Mouse (Mus musculus): ENCODE data around the gene Slc26a6.

Gene Slc26a6

GRCm38 (mm10) chr9:108852976-108853375, at the start of gene Slc26a6:
Gene Slc26a6 (plus strand): TSS chr9:108853283.
- ATAC-seq (ENCODE audit: low TSS enrichment) = no peak

- ATAC-seq (ENCODE audit: low TSS enrichment) = no peak
Measured at GRCm38 (mm10) chr9:108805768-108806167, 47.3 kb upstream of the Slc26a6 start.

- ATAC-seq (ENCODE audit: low TSS enrichment) = no peak
Measured at GRCm38 (mm10) chr9:108806379-108806778, 46.7 kb upstream of the Slc26a6 start.

- ATAC-seq (ENCODE audit: low TSS enrichment) = no peak
Measured at GRCm38 (mm10) chr9:108806831-108807230, 46.3 kb upstream of the Slc26a6 start.

GRCm38 (mm10) chr9:108807674-108808073, 45.4 kb upstream of the Slc26a6 start:
- no peak for ATAC-seq (ENCODE audit: low TSS enrichment)

- ATAC-seq (ENCODE audit: low TSS enrichment) = peak; percentile 80
Measured at GRCm38 (mm10) chr9:108808163-108808665, 44.9 kb upstream of the Slc26a6 start, which contains the start of gene Nckipsd. Gene Nckipsd (plus strand): TSS chr9:108808368.

GRCm38 (mm10) chr9:108809188-108809587, 43.9 kb upstream of the Slc26a6 start:
- no peak for ATAC-seq (ENCODE audit: low TSS enrichment)

- ATAC-seq (ENCODE audit: low TSS enrichment) = no peak
Measured at GRCm38 (mm10) chr9:108809723-108810122, 43.4 kb upstream of the Slc26a6 start.

- ATAC-seq (ENCODE audit: low TSS enrichment) = no peak
Measured at GRCm38 (mm10) chr9:108810516-108810915, 42.6 kb upstream of the Slc26a6 start.

- ATAC-seq (ENCODE audit: low TSS enrichment) = peak; percentile 77
Measured at GRCm38 (mm10) chr9:108815557-108815956, 37.5 kb upstream of the Slc26a6 start.

- ATAC-seq (ENCODE audit: low TSS enrichment) = no peak
Measured at GRCm38 (mm10) chr9:108819495-108819894, 33.6 kb upstream of the Slc26a6 start.

GRCm38 (mm10) chr9:108820077-108820476, 33.0 kb upstream of the Slc26a6 start:
- no peak for ATAC-seq (ENCODE audit: low TSS enrichment)

GRCm38 (mm10) chr9:108824144-108824685, 28.9 kb upstream of the Slc26a6 start:
- ATAC-seq (ENCODE audit: low TSS enrichment) = peak; percentile 20

GRCm38 (mm10) chr9:108824755-108825413, 28.2 kb upstream of the Slc26a6 start:
- peak; percentile 72 for ATAC-seq (ENCODE audit: low TSS enrichment)

GRCm38 (mm10) chr9:108825820-108826699, 27.0 kb upstream of the Slc26a6 start, which contains the start of gene Celsr3:
Gene Celsr3 (plus strand): TSS chr9:108826320.
- peak; percentile 72 for ATAC-seq (ENCODE audit: low TSS enrichment)

GRCm38 (mm10) chr9:108826700-108827340, 26.3 kb upstream of the Slc26a6 start:
- no peak for ATAC-seq (ENCODE audit: low TSS enrichment)

- ATAC-seq (ENCODE audit: low TSS enrichment) = no peak
Measured at GRCm38 (mm10) chr9:108827454-108827853, 25.6 kb upstream of the Slc26a6 start.

- no peak for ATAC-seq (ENCODE audit: low TSS enrichment)
Measured at GRCm38 (mm10) chr9:108827906-108828305, 25.2 kb upstream of the Slc26a6 start.

GRCm38 (mm10) chr9:108831637-108832036, 21.4 kb upstream of the Slc26a6 start:
- no peak for ATAC-seq (ENCODE audit: low TSS enrichment)

GRCm38 (mm10) chr9:108832390-108833108, 20.5 kb upstream of the Slc26a6 start:
- ATAC-seq (ENCODE audit: low TSS enrichment) = peak; percentile 77

- ATAC-seq (ENCODE audit: low TSS enrichment) = peak; percentile 87
Measured at GRCm38 (mm10) chr9:108842989-108843388, 10.1 kb upstream of the Slc26a6 start.
